Mouse (Mus musculus) liver, adult 2 months (tissue): ENCODE measurements at regions not wholly inside any gene's neighbourhood (a gene's known extent, or its start where the extent isn't known, plus 50 kb on each side); places are given as distances from the start of the nearest gene placed in this dataset.

Experiments used
- DNase-seq: peaks from one replicate; pipeline ENCODE4 v3.0.0-alpha.2; 2011; ENCODE audit warnings: low read depth, low spot score; ENCODE audit errors: extremely low read depth
- H3K27ac ChIP-seq: fragments of 200-500 bp; replicated peaks from 2 replicates; pipeline ENCODE4 v1.5.1; 2012; ENCODE audit warnings: low read depth, mild to moderate bottlenecking, control low read depth, inconsistent platforms, low read length; ENCODE audit not compliant: insufficient read depth
- H3K27me3 ChIP-seq: fragments of 200-500 bp; 2 replicates; pipeline ENCODE4 v1.6.1; 2012; ENCODE audit warnings: mild to moderate bottlenecking, moderate library complexity, low read length, inconsistent platforms; ENCODE audit not compliant: control insufficient read depth, insufficient read depth
- H3K36me3 ChIP-seq: fragments of 200-500 bp; 2 replicates; pipeline ENCODE4 v1.6.1; 2012; ENCODE audit warnings: low read length, inconsistent platforms; ENCODE audit not compliant: control insufficient read depth, insufficient read depth
- H3K4me1 ChIP-seq: fragments of 200-500 bp; 2 replicates; pipeline ENCODE4 v1.6.1; 2011; ENCODE audit warnings: low read length; ENCODE audit not compliant: control insufficient read depth, insufficient read depth
- H3K4me3 ChIP-seq: fragments of 200-500 bp; 2 replicates; pipeline ENCODE4 v1.5.1; 2011; ENCODE audit warnings: low read depth, mild to moderate bottlenecking, control low read depth, low read length, moderate library complexity; ENCODE audit not compliant: insufficient read depth
- H3K79me2 ChIP-seq: fragments of 200-500 bp; 2 replicates; pipeline ENCODE4 v1.6.1; 2012; ENCODE audit warnings: inconsistent platforms, mild to moderate bottlenecking, low read length, moderate library complexity; ENCODE audit not compliant: control insufficient read depth, insufficient read depth
- H3K9ac ChIP-seq: fragments of 200-500 bp; 2 replicates; pipeline ENCODE4 v1.6.1; 2012; ENCODE audit warnings: low read depth, mild to moderate bottlenecking, control low read depth, inconsistent platforms, low read length
- CTCF ChIP-seq: fragments of 200-500 bp; IDR thresholded peaks from 2 replicates; pipeline ENCODE4 v1.5.1; 2011; ENCODE audit warnings: low read depth, low read length, control low read depth
- POLR2A ChIP-seq: fragments of 200-500 bp; IDR thresholded peaks from 2 replicates; pipeline ENCODE4 v1.6.1; 2011; ENCODE audit warnings: low read length, control low read depth; ENCODE audit not compliant: insufficient read depth; ENCODE audit errors: extremely low read depth
- WGBS: fragments of 180-500 bp; shearing (Covaris S2); methylation state at CpG from one replicate; pipeline ENCODE4 v1.1.7; 2018; 5-methylcytosine and 5-hydroxymethylcytosine counted together

DNA sequence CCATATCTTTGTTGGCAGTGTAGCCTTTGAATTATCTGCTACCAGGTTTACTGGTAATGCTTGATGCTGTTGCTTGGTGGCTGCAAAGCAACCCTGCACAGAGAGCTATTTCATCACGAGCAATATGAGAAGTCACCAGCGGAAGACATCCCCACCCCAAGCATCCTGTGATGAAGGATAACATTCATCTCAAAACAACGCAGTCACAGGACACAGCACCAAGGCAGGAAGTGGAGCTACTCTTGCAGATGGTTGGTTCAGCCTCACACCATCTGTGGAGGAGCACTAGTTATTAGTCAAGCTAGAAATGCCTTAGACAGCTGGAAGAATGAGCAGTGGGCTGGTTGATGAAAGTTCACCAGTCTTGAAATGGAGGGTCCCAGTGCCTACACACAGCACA is 316.5 kb upstream of the Trib2 start:
- TF ChIP-seq POLR2A (no peak), CTCF (no peak)
- WGBS = 72% methylated on average over 3 of the region's 3 CpGs
- no peak overlapping the region for H3K4me3 ChIP-seq
- no peak overlapping the region for H3K9ac ChIP-seq
- no peaks in the 10 kb centered on the region for H3K27me3 ChIP-seq
- H3K4me1 ChIP-seq = no peaks in the 10 kb centered on the region
- no peaks in the 10 kb centered on the region for H3K36me3 ChIP-seq
- no peak for DNase-seq
- no peak overlapping the region for H3K27ac ChIP-seq
- no peaks in the 10 kb centered on the region for H3K79me2 ChIP-seq

DNA sequence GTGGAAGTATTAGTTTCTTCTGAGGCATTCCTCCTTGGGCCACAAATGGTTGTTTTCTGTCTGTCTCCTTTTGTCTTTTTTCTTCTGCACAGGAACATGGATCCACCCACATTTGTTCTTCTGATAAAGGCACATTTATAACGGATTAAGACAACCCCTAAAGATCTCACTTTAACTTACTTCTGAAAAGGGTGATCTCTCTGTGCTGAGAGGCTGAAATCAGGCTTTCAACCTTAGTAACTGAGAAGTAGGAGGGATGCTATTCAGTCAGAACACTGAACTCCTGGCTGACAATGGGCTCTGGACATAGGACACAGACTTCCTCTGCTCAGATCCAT is 315.0 kb upstream of the Trib2 start:
- TF ChIP-seq POLR2A (no peak), CTCF (no peak)
- Histone ChIP-seq H3K79me2 (no peaks in the 10 kb centered on the region), H3K9ac (no peak overlapping the region), H3K4me3 (no peak overlapping the region), H3K27ac (no peak overlapping the region), H3K36me3 (no peaks in the 10 kb centered on the region), H3K4me1 (no peaks in the 10 kb centered on the region), H3K27me3 (no peaks in the 10 kb centered on the region)
- 67% methylated on average over 1 of the region's 1 CpGs for WGBS
- no peak for DNase-seq

DNA sequence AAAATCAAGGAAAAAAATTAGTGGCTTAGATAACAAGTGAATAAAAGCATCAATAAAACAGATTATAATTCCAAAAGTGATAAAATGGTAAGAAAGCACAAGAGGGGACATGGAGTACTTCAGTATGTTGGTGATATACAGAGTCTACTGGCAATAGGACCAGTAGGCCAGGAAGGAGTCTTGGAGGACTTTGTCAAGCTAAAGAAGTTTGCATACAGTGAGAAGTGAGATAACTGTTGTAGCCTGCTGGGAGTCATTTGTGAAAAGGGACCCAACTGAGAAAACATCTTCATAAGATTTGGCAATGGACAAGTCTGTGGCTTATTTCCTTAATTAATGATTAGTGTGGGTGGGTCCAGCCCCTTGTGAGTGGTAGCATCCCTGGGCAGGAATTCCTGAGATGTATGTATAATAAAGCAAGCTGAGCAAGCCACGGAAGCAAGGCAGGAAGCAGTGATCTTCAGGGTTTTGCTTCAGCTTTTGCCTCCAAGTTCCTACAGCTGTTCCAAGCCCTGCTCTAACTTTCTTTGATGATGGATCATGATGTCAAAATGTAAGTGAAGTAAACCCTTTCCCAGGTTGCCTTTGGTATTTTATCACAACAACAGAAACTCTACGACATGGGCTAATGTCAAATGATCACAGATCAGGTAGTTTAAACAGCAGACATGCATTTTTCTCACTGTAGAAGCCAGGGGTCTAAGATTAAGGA is 314.5 kb upstream of the Trib2 start:
- 63% methylated on average over 2 of the region's 2 CpGs for WGBS
- Histone ChIP-seq H3K36me3 (no peaks in the 10 kb centered on the region), H3K4me1 (no peaks in the 10 kb centered on the region), H3K27me3 (no peaks in the 10 kb centered on the region), H3K79me2 (no peaks in the 10 kb centered on the region), H3K4me3 (no peak overlapping the region), H3K27ac (no peak overlapping the region), H3K9ac (no peak overlapping the region)
- no peak for TF ChIP-seq POLR2A
- TF ChIP-seq CTCF = no peak
- DNase-seq = no peak

DNA sequence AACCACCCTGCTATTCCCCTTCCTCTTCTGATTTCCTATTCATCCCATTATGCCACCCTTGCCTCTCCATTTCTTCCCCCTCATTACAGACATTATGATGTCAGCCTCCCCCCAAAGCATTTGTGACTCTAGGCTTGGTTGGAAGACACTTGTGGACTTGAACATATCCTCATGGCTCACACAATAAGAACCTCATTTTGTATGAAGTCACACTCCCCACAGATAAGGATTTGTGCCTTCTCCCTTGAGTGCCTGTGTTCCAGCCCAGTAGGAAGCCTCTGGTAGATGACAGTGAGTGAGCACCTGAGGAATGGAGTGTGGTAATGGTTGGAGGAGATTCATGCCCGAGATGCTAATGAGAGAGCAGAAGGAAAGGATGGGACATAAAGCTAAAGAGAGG is 313.9 kb upstream of the Trib2 start:
- Histone ChIP-seq H3K36me3 (no peaks in the 10 kb centered on the region), H3K27me3 (no peaks in the 10 kb centered on the region), H3K9ac (no peak overlapping the region), H3K4me1 (no peaks in the 10 kb centered on the region), H3K79me2 (no peaks in the 10 kb centered on the region), H3K27ac (no peak overlapping the region), H3K4me3 (no peak overlapping the region)
- TF ChIP-seq CTCF (no peak), POLR2A (no peak)
- DNase-seq = no peak
- WGBS = 40% methylated on average over 1 of the region's 1 CpGs

DNA sequence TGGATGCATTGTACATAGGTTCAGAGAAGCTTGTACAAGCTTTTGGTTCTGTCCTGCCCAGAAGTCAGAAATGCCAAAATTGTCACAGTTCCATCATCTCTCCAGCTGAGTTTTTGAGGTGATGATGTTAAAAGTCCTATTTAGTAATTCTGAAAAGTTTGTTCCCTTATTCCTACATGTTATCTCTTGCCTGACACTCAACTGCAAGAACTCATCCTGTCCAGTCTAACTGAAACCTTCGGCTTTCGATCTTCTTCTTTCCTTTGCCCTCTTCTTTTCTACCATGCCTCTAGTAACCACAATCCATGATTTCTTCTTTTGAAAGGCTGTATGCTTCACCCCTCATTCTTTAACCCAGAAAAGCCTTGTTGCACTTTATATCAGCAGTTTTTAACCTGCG is 313.2 kb upstream of the Trib2 start:
- no peaks in the 10 kb centered on the region for H3K27me3 ChIP-seq
- no peak for TF ChIP-seq CTCF
- no peak for TF ChIP-seq POLR2A
- 95% methylated on average over 3 of the region's 3 CpGs for WGBS
- H3K27ac ChIP-seq = no peak overlapping the region
- H3K4me1 ChIP-seq = no peaks in the 10 kb centered on the region
- no peak for DNase-seq
- H3K9ac ChIP-seq = no peak overlapping the region
- no peak overlapping the region for H3K4me3 ChIP-seq
- H3K79me2 ChIP-seq = no peaks in the 10 kb centered on the region
- no peaks in the 10 kb centered on the region for H3K36me3 ChIP-seq

DNA sequence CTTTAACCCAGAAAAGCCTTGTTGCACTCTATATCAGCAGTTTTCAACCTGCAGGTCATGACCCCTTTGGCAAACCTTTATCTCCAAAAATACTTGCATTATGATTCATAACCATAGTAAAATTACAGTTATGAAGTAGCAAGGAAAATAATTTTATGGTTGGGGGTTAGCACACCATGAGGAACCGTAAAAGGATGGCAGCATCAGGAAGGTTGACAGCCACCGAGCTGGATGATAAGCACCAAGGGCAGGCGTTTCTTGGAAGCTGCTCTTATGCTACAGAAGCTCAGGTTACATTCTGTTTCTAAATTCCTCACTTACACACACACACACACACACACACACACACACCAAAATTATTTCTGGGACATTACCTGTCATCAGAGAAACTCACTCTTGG is 312.5 kb upstream of the Trib2 start:
- WGBS = 79% methylated on average over 3 of the region's 3 CpGs
- Histone ChIP-seq H3K9ac (no peak overlapping the region), H3K27ac (no peak overlapping the region), H3K4me3 (no peak overlapping the region), H3K36me3 (no peaks in the 10 kb centered on the region), H3K27me3 (no peaks in the 10 kb centered on the region), H3K79me2 (no peaks in the 10 kb centered on the region), H3K4me1 (no peaks in the 10 kb centered on the region)
- no peak for TF ChIP-seq POLR2A
- TF ChIP-seq CTCF = no peak
- no peak for DNase-seq
